Mouse (Mus musculus) ES-Bruce4 (cell line): Measurements from ENCODE around the gene Rfx1. TPM values are rescaled to one million over a fixed set of nuclear protein-coding genes. Genes with fewer than 3 reads are reported as not detected.
A peak's percentile ranks its signal among the peaks of the same experiment; 100 is the strongest.

Source experiments
- H3K27ac ChIP-seq: 2 replicates; pipeline ENCODE4 v1.5.1; 2012; ENCODE audit warnings: low read length, inconsistent platforms; ENCODE audit not compliant: insufficient read depth
- H3K27me3 ChIP-seq: 2 replicates; pipeline ENCODE4 v1.6.1; 2012; ENCODE audit warnings: mild to moderate bottlenecking, low read length, inconsistent platforms; ENCODE audit not compliant: control insufficient read depth, poor library complexity, insufficient read depth, severe bottlenecking
- H3K36me3 ChIP-seq: 2 replicates; pipeline ENCODE4 v1.6.1; 2012; ENCODE audit warnings: inconsistent platforms, mild to moderate bottlenecking, low read length, moderate library complexity; ENCODE audit not compliant: control insufficient read depth, poor library complexity, insufficient read depth, severe bottlenecking
- H3K4me1 ChIP-seq: one replicate; pipeline ENCODE4 v1.8.1; 2011; ENCODE audit warnings: low read length; ENCODE audit not compliant: control insufficient read depth, insufficient read depth
- H3K4me3 ChIP-seq: 2 replicates; pipeline ENCODE4 v1.5.1; 2011; ENCODE audit warnings: low read depth, mild to moderate bottlenecking, low read length
- H3K9ac ChIP-seq: 2 replicates; pipeline ENCODE4 v1.6.1; 2012; ENCODE audit warnings: low read depth, mild to moderate bottlenecking, inconsistent platforms; ENCODE audit not compliant: poor library complexity, severe bottlenecking
- H3K9me3 ChIP-seq: replicated peaks from 2 replicates; pipeline ENCODE4 v1.6.1; 2012; ENCODE audit warnings: mild to moderate bottlenecking, low read length, inconsistent platforms; ENCODE audit not compliant: control insufficient read depth, poor library complexity, insufficient read depth, severe bottlenecking
- CTCF ChIP-seq: IDR thresholded peaks from one replicate; pipeline ENCODE4 v1.8.1; 2011; ENCODE audit warnings: low read depth, low read length
- EP300 ChIP-seq: IDR thresholded peaks from 2 replicates; pipeline ENCODE4 v1.6.1; 2011; ENCODE audit warnings: low read depth, low read length; ENCODE audit not compliant: insufficient read depth
- POLR2A ChIP-seq: IDR thresholded peaks from one replicate; pipeline ENCODE4 v1.8.1; 2011; ENCODE audit warnings: low read length; ENCODE audit not compliant: insufficient read depth
- polyA plus RNA-seq: library from polyadenylated mRNA; stranded (reverse); fragments of >200 nt; gene quantifications from 2 replicates; pipeline ENCODE4 v1.2.4, GENCODE M21; 2011; ENCODE audit warnings: low read depth; ENCODE audit not compliant: missing spikeins, insufficient read depth, insufficient read length

Gene Rfx1
- polyA plus RNA-seq, 1 experiment, result 10.5 TPM

- Histone ChIP-seq H3K9ac (no peak overlapping the region), H3K27me3 (no peaks in the 10 kb centered on the region), H3K36me3 (no peaks in the 10 kb centered on the region), H3K4me3 (no peak overlapping the region), H3K27ac (no peak overlapping the region), H3K9me3 (no peaks in the 10 kb centered on the region), H3K4me1 (no peaks in the 10 kb centered on the region)
- TF ChIP-seq EP300 (no peak), POLR2A (no peak), CTCF (peak; percentile 80)
Measured at GRCm38 (mm10) chr8:84039050-84039449, 27.6 kb upstream of the Rfx1 start.

- Histone ChIP-seq H3K9me3 (no peaks in the 10 kb centered on the region), H3K27ac (no peak within 1 kb of the TSS), H3K27me3 (no peaks in the 10 kb centered on the region), H3K4me1 (no peaks in the 10 kb centered on the region), H3K4me3 (peak within 1 kb of the TSS; percentile 44), H3K9ac (peak within 1 kb of the TSS; percentile 26), H3K36me3 (no peaks in the 10 kb centered on the region)
- TF ChIP-seq CTCF, result peak; percentile 50
- no peak for TF ChIP-seq POLR2A
Measured at GRCm38 (mm10) chr8:84042066-84042947, 24.3 kb upstream of the Rfx1 start, which contains the start of gene Il27ra. Gene Il27ra (minus strand): TSS chr8:84042589.

DNA sequence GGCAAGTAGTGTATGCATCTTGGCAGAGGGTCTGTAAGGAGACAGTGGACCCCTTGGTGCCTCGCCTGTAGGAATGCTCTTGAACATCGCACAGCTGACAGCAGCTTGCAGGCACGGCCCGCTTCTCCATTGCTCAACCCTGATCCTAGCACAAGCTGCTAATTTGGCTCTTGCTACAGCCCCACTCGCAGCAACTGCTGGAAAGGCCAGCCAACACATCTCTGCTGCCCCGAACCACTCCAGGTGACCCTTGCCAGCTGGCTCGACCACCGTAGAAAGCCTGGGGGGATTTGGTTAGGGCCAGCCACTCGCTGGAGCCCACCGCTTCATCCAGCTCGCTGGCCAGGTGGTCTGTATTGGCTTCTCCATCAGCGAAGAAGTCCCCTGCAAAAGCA, 23.7 kb upstream of the Rfx1 start:
- no peak overlapping the region; the same call in 1 of the 2 replicates for H3K4me3 ChIP-seq
- H3K27me3 ChIP-seq, result no peaks in the 10 kb centered on the region

GRCm38 (mm10) chr8:84044103-84044502, 22.5 kb upstream of the Rfx1 start:
- no peak overlapping the region for H3K27ac ChIP-seq
- H3K9ac ChIP-seq, result peak overlapping the region; percentile 69
- H3K36me3 ChIP-seq, result no peaks in the 10 kb centered on the region
- H3K9me3 ChIP-seq, result no peaks in the 10 kb centered on the region
- H3K27me3 ChIP-seq, result no peaks in the 10 kb centered on the region
- no peaks in the 10 kb centered on the region for H3K4me1 ChIP-seq
- TF ChIP-seq EP300 (no peak), CTCF (peak; percentile 44)
- H3K4me3 ChIP-seq, result peak overlapping the region; percentile 57

More for the DNA sequence above, 23.7 kb upstream of the Rfx1 start:
- TF ChIP-seq POLR2A (no peak), EP300 (no peak), CTCF (no peak)
- H3K36me3 ChIP-seq, result no peaks in the 10 kb centered on the region
- H3K4me1 ChIP-seq, result no peaks in the 10 kb centered on the region
- H3K9me3 ChIP-seq, result no peaks in the 10 kb centered on the region
- no peak overlapping the region for H3K9ac ChIP-seq
- no peak overlapping the region for H3K27ac ChIP-seq

DNA sequence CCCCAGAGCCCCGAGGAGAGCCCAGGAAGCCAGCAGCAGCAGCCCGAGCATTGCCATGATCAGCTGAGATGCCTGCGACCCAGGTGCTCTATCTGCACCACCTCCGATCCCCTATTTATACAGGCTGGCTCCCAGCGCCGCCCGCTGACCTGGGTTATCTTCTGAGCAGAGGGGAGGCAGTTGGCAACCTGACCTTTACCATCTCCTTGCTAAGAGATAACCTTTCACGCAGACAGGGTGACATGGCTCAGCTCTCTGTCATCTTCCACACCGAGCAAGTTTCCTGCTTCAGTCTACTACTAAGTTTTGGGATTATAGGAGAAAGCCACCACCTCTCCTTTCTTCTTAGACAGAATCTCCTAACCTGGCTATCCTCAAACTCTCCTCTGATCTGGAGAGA, 21.7 kb upstream of the Rfx1 start, which contains the start of gene Rln3:
Gene Rln3 (minus strand): TSS at position 101 of the 400 bp plus-strand sequence.
- Histone ChIP-seq H3K4me3 (peak within 1 kb of the TSS; percentile 57), H3K9me3 (no peaks in the 10 kb centered on the region), H3K9ac (peak within 1 kb of the TSS; percentile 69), H3K27me3 (no peaks in the 10 kb centered on the region), H3K4me1 (no peaks in the 10 kb centered on the region), H3K27ac (no peak within 1 kb of the TSS), H3K36me3 (no peaks in the 10 kb centered on the region)
- TF ChIP-seq CTCF (no peak), EP300 (no peak), POLR2A (no peak)

DNA sequence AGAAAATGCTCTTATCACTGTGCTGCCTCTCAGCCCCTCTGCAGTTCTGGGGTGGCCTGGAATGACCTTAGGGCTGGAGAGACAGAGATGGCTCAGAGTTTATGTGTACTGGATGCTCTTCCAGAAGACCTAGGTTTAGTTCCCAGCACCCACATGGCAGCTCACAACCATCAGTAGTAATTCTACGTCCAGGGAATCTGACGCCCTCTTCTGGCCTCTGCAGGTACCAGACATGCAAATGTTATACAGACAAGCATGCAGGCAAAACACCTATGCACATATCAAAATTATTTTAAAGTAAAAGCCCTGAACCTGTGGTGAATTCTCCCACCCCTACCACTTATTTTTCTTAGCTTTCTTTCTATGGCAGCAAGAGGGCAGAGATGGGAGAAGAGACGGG, 20.1 kb upstream of the Rfx1 start:
- Histone ChIP-seq H3K4me3 (no peak overlapping the region), H3K9me3 (no peaks in the 10 kb centered on the region), H3K27me3 (no peaks in the 10 kb centered on the region), H3K36me3 (no peaks in the 10 kb centered on the region), H3K4me1 (no peaks in the 10 kb centered on the region), H3K9ac (no peak overlapping the region), H3K27ac (no peak overlapping the region)
- TF ChIP-seq EP300 (no peak), POLR2A (no peak), CTCF (peak; percentile 26)
